Mouse (Mus musculus) small intestine, adult 2 months (tissue): Measurements from ENCODE around the gene Cwh43.

Experiments used
- CTCF ChIP-seq: fragments of 200-500 bp; IDR thresholded peaks from 2 replicates; pipeline ENCODE4 v1.5.1; 2012; ENCODE audit warnings: low read depth, mild to moderate bottlenecking, control low read depth, inconsistent platforms, low read length, moderate library complexity, mixed read lengths; ENCODE audit not compliant: insufficient replicate concordance, insufficient read length; ENCODE audit errors: extremely low read depth
- POLR2A ChIP-seq: fragments of 200-500 bp; IDR thresholded peaks from 2 replicates; pipeline ENCODE4 v1.6.1; 2012; ENCODE audit warnings: low read depth, mild to moderate bottlenecking, control low read depth, inconsistent platforms, low read length, moderate library complexity

DNA sequence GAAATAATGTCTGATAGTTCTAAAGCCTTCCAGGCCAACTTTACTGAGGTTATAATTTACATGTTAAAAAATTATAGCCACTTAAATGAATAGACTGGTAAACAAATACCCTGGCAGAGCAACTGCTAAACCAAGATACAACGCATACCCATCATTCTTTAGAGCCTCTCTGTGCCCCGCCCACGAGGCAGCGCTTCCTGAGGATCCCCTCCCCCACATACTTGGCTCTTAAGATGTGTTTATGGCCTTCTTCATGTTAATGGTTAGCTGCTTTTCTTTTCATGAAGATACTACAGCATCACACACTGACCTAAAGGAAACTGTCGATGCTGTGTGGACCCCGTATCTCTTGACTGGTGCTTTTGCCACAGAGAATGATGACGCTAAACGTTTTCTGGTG lies 92.7 kb downstream of the Cwh43 start:
- TF ChIP-seq POLR2A (no peak), CTCF (no peak)
